Mouse (Mus musculus) lung, adult 18-20 months (tissue): ENCODE results near the gene Dhx32.

Experiments used
- DNase-seq, 2 experiments: peaks; one replicate each; pipeline ENCODE4 v3.0.0; 2022; ENCODE audit warnings: mixed read lengths in 2 of 2

The Dhx32 gene

GRCm38 (mm10) chr7:133768517-133768916 lies 14.0 kb downstream of the Dhx32 start:
- DNase-seq = no peak

- no peak for DNase-seq
These were observed 14.5 kb downstream of the Dhx32 start for GRCm38 (mm10) chr7:133768027-133768426.

- DNase-seq = peak; percentile 83 to 88
These were observed 16.7 kb downstream of the Dhx32 start for GRCm38 (mm10) chr7:133765849-133766243.

GRCm38 (mm10) chr7:133765240-133765848 lies 17.2 kb downstream of the Dhx32 start:
- DNase-seq = no peak

- no peak for DNase-seq
These were observed 18.1 kb downstream of the Dhx32 start for GRCm38 (mm10) chr7:133764425-133764824.

GRCm38 (mm10) chr7:133762696-133763095 lies 19.8 kb downstream of the Dhx32 start:
- no peak for DNase-seq

- DNase-seq = no peak
These were observed 22.7 kb downstream of the Dhx32 start for GRCm38 (mm10) chr7:133759611-133760353.

- no peak for DNase-seq
These were observed 23.8 kb downstream of the Dhx32 start for GRCm38 (mm10) chr7:133758716-133759115.

- DNase-seq = no peak
These were observed 24.5 kb downstream of the Dhx32 start for GRCm38 (mm10) chr7:133757961-133758455.

- DNase-seq = peak; percentile 55 to 74
These were observed 31.4 kb downstream of the Dhx32 start for GRCm38 (mm10) chr7:133751163-133751562.

- DNase-seq = no peak
These were observed 31.9 kb downstream of the Dhx32 start for GRCm38 (mm10) chr7:133750666-133751065.

- no peak for DNase-seq
These were observed 33.8 kb downstream of the Dhx32 start for GRCm38 (mm10) chr7:133748753-133749152.

- no peak for DNase-seq
These were observed 35.2 kb downstream of the Dhx32 start for GRCm38 (mm10) chr7:133747372-133747771.

GRCm38 (mm10) chr7:133744701-133745100 lies 37.8 kb downstream of the Dhx32 start:
- DNase-seq = no peak

GRCm38 (mm10) chr7:133744209-133744608 lies 38.3 kb downstream of the Dhx32 start:
- no peak for DNase-seq

- DNase-seq = no peak
These were observed 38.9 kb downstream of the Dhx32 start for GRCm38 (mm10) chr7:133743611-133744010.

GRCm38 (mm10) chr7:133742530-133743325 lies 39.8 kb downstream of the Dhx32 start:
- no peak for DNase-seq

GRCm38 (mm10) chr7:133740558-133740957 lies 42.0 kb downstream of the Dhx32 start:
- no peak for DNase-seq

- no peak for DNase-seq
These were observed 50.4 kb downstream of the Dhx32 start for GRCm38 (mm10) chr7:133731971-133732645.

- DNase-seq = no peak
These were observed 52.0 kb downstream of the Dhx32 start for GRCm38 (mm10) chr7:133730324-133731191.

GRCm38 (mm10) chr7:133729351-133729750 lies 53.2 kb downstream of the Dhx32 start:
- DNase-seq = no peak

- DNase-seq = no peak
These were observed 55.5 kb downstream of the Dhx32 start for GRCm38 (mm10) chr7:133727027-133727426.
